Mouse (Mus musculus) gastrocnemius, postnatal 4 days (tissue): ENCODE data around the gene Ano3. TPM values are rescaled to one million over a fixed set of nuclear protein-coding genes. Genes with fewer than 3 reads are reported as not detected.
"Not testable (repeated sequence)": the region's sequence is repeated elsewhere in the genome, so short reads cannot be mapped to it uniquely, and the experiment has no call there.

Source experiments
- DNase-seq, 2 experiments: peaks; one replicate each; pipeline ENCODE4 v3.0.0; 2021 to 2022; ENCODE audit warnings: low spot score in 2 of 2, mixed read lengths in 2 of 2
- long read RNA-seq, 2 experiments: library from polyadenylated mRNA; stranded (forward); transcript quantifications; one replicate each; pipeline ENCODE4 v2.0.0; 2021
- total RNA-seq, 2 experiments: library from RNA; stranded (reverse); gene quantifications; 2 replicates each; pipeline ENCODE4 v1.2.3; 2021

Gene Ano3
- total RNA-seq = under 1 TPM; 0.10 to 0.34 TPM
- long read RNA-seq, experiment 1 = 0 reads
- long read RNA-seq, experiment 2 = 0 reads

- not testable (repeated sequence) for DNase-seq
These were observed at the start of gene Ano3 for GRCm38 (mm10) chr2:110950823-110951222. Gene Ano3, minus strand, starts transcription at chr2:110950923.

GRCm38 (mm10) chr2:110990071-110990470 lies 39.3 kb upstream of the Ano3 start:
- DNase-seq = no peak

GRCm38 (mm10) chr2:110989539-110989938 lies 38.8 kb upstream of the Ano3 start:
- DNase-seq = no peak

GRCm38 (mm10) chr2:110985853-110986271 lies 35.1 kb upstream of the Ano3 start:
- DNase-seq = no peak

- DNase-seq = no peak
These were observed 31.0 kb upstream of the Ano3 start for GRCm38 (mm10) chr2:110981733-110982132.

GRCm38 (mm10) chr2:110979610-110980009 lies 28.9 kb upstream of the Ano3 start:
- no peak for DNase-seq

GRCm38 (mm10) chr2:110976871-110977270 lies 26.1 kb upstream of the Ano3 start:
- no peak for DNase-seq

- DNase-seq = no peak
These were observed 19.4 kb upstream of the Ano3 start for GRCm38 (mm10) chr2:110970158-110970557.

- DNase-seq = no peak
These were observed 14.7 kb upstream of the Ano3 start for GRCm38 (mm10) chr2:110965398-110965797.

- no peak for DNase-seq
These were observed 305 bp downstream of the Ano3 start for GRCm38 (mm10) chr2:110950432-110950803.

- DNase-seq = peak; percentile 16 to 18
These were observed 868 bp downstream of the Ano3 start for GRCm38 (mm10) chr2:110949679-110950431.

GRCm38 (mm10) chr2:110945171-110945570 lies 5.6 kb downstream of the Ano3 start:
- no peak for DNase-seq

- no peak for DNase-seq
These were observed 15.0 kb downstream of the Ano3 start for GRCm38 (mm10) chr2:110935691-110936090.

GRCm38 (mm10) chr2:110929126-110929525 lies 21.6 kb downstream of the Ano3 start:
- DNase-seq = no peak

- DNase-seq = no peak
These were observed 41.2 kb downstream of the Ano3 start for GRCm38 (mm10) chr2:110909506-110909905.

- no peak for DNase-seq
These were observed 44.2 kb downstream of the Ano3 start for GRCm38 (mm10) chr2:110906473-110906872.

GRCm38 (mm10) chr2:110896477-110897270 lies 54.0 kb downstream of the Ano3 start:
- DNase-seq = no peak

GRCm38 (mm10) chr2:110871650-110872049 lies 79.1 kb downstream of the Ano3 start:
- DNase-seq = no peak

GRCm38 (mm10) chr2:110865584-110865983 lies 85.1 kb downstream of the Ano3 start:
- DNase-seq = no peak

- no peak for DNase-seq
These were observed 87.3 kb downstream of the Ano3 start for GRCm38 (mm10) chr2:110863376-110863775.

- no peak for DNase-seq
These were observed 111.0 kb downstream of the Ano3 start for GRCm38 (mm10) chr2:110839559-110840243.

- no peak for DNase-seq
These were observed 134.5 kb downstream of the Ano3 start for GRCm38 (mm10) chr2:110816189-110816588.
